Mouse (Mus musculus): ENCODE data around the gene Kctd19. TPM values are rescaled to one million over a fixed set of nuclear protein-coding genes. Genes with fewer than 3 reads are reported as not detected.

The Kctd19 gene
- total and polyA plus RNA-seq, 2 experiments from 2014 or later = 0.16 to 0.27 TPM

DNA sequence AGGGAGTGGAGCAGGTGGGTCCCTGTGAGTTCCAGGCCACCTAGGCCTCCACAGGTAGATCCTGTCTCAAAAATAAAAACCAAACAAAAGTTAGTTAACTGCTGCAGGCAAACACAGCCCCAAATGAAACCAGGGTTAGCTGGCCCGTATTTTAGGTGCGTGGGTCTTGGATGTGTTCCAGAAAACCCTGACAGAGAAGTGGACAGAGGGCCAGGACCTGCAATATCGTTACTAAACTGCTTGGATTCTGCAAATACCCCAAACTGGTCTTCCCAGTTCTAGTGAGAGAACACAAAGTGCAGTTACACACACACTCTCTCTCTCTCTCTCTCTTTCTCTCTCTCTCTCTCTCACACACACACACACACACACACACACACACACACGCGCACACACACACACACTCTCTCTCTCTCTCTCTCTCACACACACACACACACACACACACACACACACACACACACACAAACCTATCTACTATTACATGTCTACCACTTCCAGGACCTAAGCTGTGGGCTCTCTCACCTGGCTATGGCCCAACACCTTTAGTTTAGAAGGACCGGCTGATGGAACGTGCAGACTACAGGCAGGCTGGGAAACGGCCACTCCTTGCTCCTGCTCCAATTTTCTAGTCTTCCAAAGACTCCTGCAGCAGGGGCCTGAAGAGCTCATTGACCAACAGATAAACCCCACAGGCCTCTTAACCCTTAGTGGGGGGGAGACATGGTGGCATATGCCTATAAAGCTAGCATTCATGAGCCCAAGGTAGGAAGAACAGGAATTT, 69.3 kb downstream of the Kctd19 start:
- H3K4me1 ChIP-seq (ENCODE audit: insufficient read depth, low read length) = 0 out of 2 replicates have a peak, but pooled peaks cover 2% of the 10 kb centered on the region
- no peak overlapping the region for H3K27ac ChIP-seq (ENCODE audit: low read depth, low read length)
- H3K4me2 ChIP-seq (ENCODE audit: low read depth, low read length, poor library complexity, severe bottlenecking) = no peak overlapping the region
- ATAC-seq (ENCODE audit: low FRiP score) (no peak), DNase-seq (ENCODE audit: low spot score) (no peak)
- no peak overlapping the region for H3K4me3 ChIP-seq (ENCODE audit: low read depth, low read length)
- TF ChIP-seq CTCF (IDR thresholded peaks at IDR 0.05) = no peak
- no peaks in the 10 kb centered on the region for H3K36me3 ChIP-seq (ENCODE audit: insufficient read depth, low read length)
- no peak overlapping the region for H3K9ac ChIP-seq (replicated peaks; ENCODE audit: low read length, poor library complexity, severe bottlenecking)
- H3K27me3 ChIP-seq (ENCODE audit: insufficient read depth, low read length) = no peaks in the 10 kb centered on the region
- 73% methylated on average over 8 of the region's 8 CpGs for WGBS
- no peaks in the 10 kb centered on the region for H3K9me3 ChIP-seq (ENCODE audit: low read length)

DNA sequence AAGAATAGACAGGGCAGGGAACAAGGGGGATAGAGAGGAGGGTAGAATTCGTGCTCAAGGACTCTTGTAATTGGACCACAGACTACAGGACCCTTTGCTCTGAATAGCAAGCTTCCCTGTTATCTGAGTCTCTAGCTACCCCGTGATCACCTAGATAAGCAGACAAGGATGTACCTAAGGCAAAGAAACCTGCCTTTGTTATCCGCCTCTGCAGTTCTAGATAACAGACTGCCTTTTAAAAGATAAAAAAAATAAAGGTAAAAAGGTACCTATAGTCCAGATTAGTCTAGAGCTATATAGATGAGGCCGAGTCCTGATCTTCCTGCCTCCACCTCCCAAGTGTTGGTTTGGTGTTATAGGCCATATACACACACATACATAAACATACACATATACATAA, 70.5 kb downstream of the Kctd19 start:
- no peak for DNase-seq (ENCODE audit: low spot score)
- Histone ChIP-seq H3K9me3 (ENCODE audit: low read length) (no peaks in the 10 kb centered on the region), H3K27ac (ENCODE audit: low read depth, low read length) (no peak overlapping the region), H3K27me3 (ENCODE audit: insufficient read depth, low read length) (no peaks in the 10 kb centered on the region), H3K4me2 (ENCODE audit: low read depth, low read length, poor library complexity, severe bottlenecking) (no peak overlapping the region), H3K4me1 (ENCODE audit: insufficient read depth, low read length) (0 out of 2 replicates have a peak, but pooled peaks cover 2% of the 10 kb centered on the region), H3K4me3 (ENCODE audit: low read depth, low read length) (no peak overlapping the region), H3K36me3 (ENCODE audit: insufficient read depth, low read length) (no peaks in the 10 kb centered on the region), H3K9ac (replicated peaks; ENCODE audit: low read length, poor library complexity, severe bottlenecking) (no peak overlapping the region)
- WGBS = 85% methylated on average over 4 of the region's 4 CpGs
- no peak for TF ChIP-seq CTCF (IDR thresholded peaks at IDR 0.05)
- ATAC-seq (ENCODE audit: low FRiP score) = no peak

DNA sequence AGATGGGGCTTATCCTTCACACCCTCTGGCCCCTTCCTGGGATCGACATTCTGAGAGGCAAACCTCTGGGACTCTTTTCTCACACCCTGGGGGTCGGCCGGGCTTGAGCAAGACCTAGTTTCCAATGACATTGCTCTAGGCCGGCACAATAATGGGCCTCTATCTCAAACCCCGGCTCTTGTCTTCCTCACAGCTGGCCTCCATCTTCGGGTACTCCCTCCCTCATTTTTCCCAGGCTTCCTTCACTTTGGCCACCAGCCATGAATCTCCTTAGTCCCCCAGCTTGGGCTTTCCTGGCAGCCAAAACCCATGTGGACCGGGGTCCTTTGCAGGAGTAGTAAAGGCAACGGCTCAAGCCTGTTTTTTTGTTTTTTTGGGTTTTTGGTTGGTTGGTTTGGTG, 71.9 kb downstream of the Kctd19 start:
- no peak overlapping the region for H3K27ac ChIP-seq (ENCODE audit: low read depth, low read length)
- no peak for TF ChIP-seq CTCF (IDR thresholded peaks at IDR 0.05)
- DNase-seq (ENCODE audit: low spot score) = peak; percentile 61
- ATAC-seq (ENCODE audit: low FRiP score) = no peak
- H3K9ac ChIP-seq (replicated peaks; ENCODE audit: low read length, poor library complexity, severe bottlenecking) = no peak overlapping the region
- H3K4me3 ChIP-seq (ENCODE audit: low read depth, low read length) = no peak overlapping the region
- 38% methylated on average over 8 of the region's 8 CpGs for WGBS
- no peaks in the 10 kb centered on the region for H3K9me3 ChIP-seq (ENCODE audit: low read length)
- no peaks in the 10 kb centered on the region for H3K4me1 ChIP-seq (ENCODE audit: insufficient read depth, low read length)
- no peak overlapping the region for H3K4me2 ChIP-seq (ENCODE audit: low read depth, low read length, poor library complexity, severe bottlenecking)
- no peaks in the 10 kb centered on the region for H3K36me3 ChIP-seq (ENCODE audit: insufficient read depth, low read length)
- no peaks in the 10 kb centered on the region for H3K27me3 ChIP-seq (ENCODE audit: insufficient read depth, low read length)

DNA sequence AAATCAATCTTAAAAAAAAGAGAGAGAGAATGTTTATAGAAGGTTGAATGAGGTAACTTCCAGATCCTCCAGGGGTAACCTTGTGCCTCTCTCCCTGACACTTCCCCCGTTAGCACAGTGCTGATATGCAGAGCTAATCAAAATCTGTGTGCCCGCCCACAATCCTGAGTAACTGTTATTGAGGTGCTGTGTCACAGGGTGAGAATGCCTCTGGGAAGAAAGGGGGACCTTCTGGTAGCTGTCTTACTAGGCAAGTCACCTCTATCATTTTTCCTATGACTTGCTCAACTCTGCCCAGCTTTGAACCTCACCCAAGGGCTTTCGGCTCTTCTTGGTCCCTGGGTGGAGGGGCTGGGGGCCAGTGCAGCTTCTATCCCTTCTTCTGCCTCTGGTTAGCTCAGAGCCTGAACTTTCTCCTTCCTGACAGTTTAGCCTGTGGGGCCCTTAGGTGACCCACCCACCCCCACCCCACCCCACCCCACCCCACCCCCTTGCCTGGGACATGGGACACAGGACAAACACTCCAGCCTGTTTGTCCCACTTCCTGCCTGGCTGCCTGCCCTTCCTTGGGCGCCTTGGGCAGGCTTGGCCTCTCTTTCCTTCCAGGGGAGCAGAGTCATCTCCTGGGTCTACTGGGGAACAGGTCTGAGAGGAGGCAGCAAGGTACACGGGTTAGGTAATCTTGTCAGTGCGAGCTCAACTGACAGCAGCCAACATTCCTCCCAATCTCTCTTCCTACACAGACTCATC, 73.2 kb downstream of the Kctd19 start:
- H3K36me3 ChIP-seq (ENCODE audit: insufficient read depth, low read length) = no peaks in the 10 kb centered on the region
- H3K27ac ChIP-seq (ENCODE audit: low read depth, low read length) = no peak overlapping the region
- DNase-seq (ENCODE audit: low spot score) (no peak), ATAC-seq (ENCODE audit: low FRiP score) (no peak)
- no peak overlapping the region for H3K9ac ChIP-seq (replicated peaks; ENCODE audit: low read length, poor library complexity, severe bottlenecking)
- 85% methylated on average over 6 of the region's 6 CpGs for whole genome bisulfite sequencing
- no peaks in the 10 kb centered on the region for H3K27me3 ChIP-seq (ENCODE audit: insufficient read depth, low read length)
- H3K4me3 ChIP-seq (ENCODE audit: low read depth, low read length) = no peak overlapping the region
- H3K4me2 ChIP-seq (ENCODE audit: low read depth, low read length, poor library complexity, severe bottlenecking) = no peak overlapping the region
- no peaks in the 10 kb centered on the region for H3K4me1 ChIP-seq (ENCODE audit: insufficient read depth, low read length)
- TF ChIP-seq CTCF (IDR thresholded peaks at IDR 0.05) = no peak
- no peaks in the 10 kb centered on the region for H3K9me3 ChIP-seq (ENCODE audit: low read length)

DNA sequence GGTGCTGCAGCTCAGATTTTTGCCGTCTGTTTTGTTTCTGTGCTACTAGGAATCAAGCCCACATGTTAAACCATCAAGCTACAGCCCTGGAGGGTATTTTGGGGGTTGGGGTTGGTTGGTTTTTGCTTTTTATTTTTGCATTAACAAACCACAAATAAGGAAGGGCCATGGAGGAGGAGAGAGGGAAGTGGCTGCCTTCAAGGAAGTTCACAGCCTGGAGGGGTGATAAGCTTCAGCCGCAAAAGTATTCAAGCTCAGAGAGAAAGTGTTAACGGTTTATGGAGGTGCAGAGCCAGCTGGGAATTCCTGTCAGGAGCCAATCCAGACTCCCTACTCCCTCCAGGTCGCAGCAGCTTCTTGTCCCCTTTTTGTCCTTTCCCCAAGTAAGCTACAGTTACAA, 74.3 kb downstream of the Kctd19 start:
- Histone ChIP-seq H3K4me3 (ENCODE audit: low read depth, low read length) (no peak overlapping the region), H3K27ac (ENCODE audit: low read depth, low read length) (no peak overlapping the region), H3K4me2 (ENCODE audit: low read depth, low read length, poor library complexity, severe bottlenecking) (no peak overlapping the region), H3K9me3 (ENCODE audit: low read length) (no peaks in the 10 kb centered on the region), H3K36me3 (ENCODE audit: insufficient read depth, low read length) (peaks cover 4% of the 10 kb centered on the region; the same call in 1 of the 2 replicates), H3K9ac (replicated peaks; ENCODE audit: low read length, poor library complexity, severe bottlenecking) (no peak overlapping the region), H3K4me1 (ENCODE audit: insufficient read depth, low read length) (no peaks in the 10 kb centered on the region), H3K27me3 (ENCODE audit: insufficient read depth, low read length) (no peaks in the 10 kb centered on the region)
- WGBS = 65% methylated on average over 4 of the region's 4 CpGs
- no peak for ATAC-seq (ENCODE audit: low FRiP score)
- DNase-seq (ENCODE audit: low spot score) = no peak
- TF ChIP-seq CTCF (IDR thresholded peaks at IDR 0.05) = no peak

All from midbrain, postnatal 0 days (tissue).